ENCODE assay signal across 17 mouse cellular contexts in genomic region chr5:100162857-100163256, GRCm38 (mm10).
"Had no signal": no experiment of that assay in that cellular context is flagged by ENCODE, and none has a peak within 500 bp of the region (broad histone marks: within the 10 kb centered on the region; RNA-seq: fewer than 3 reads in every experiment).

No protein-coding gene starts in this region.

- H3K27ac ChIP-seq: kidney, postnatal 0 days; layer of hippocampus, adult 2 months; liver, embryonic 13.5 days; macrophage; midbrain, embryonic 12.5 days; midbrain, embryonic 15.5 days; neural tube, embryonic 12.5 days; neural tube, embryonic 15.5 days had no signal

- H3K9me3 ChIP-seq: liver, embryonic 13.5 days; midbrain, embryonic 12.5 days; midbrain, embryonic 15.5 days; neural tube, embryonic 12.5 days; neural tube, embryonic 15.5 days had no signal

- H3K4me2 ChIP-seq: liver, embryonic 13.5 days; midbrain, embryonic 12.5 days; midbrain, embryonic 15.5 days; neural tube, embryonic 12.5 days; neural tube, embryonic 15.5 days had no signal

- H3K4me3 ChIP-seq: layer of hippocampus, adult 2 months; liver, embryonic 13.5 days; midbrain, embryonic 12.5 days; midbrain, embryonic 15.5 days; neural tube, embryonic 12.5 days; neural tube, embryonic 15.5 days had no signal

- H3K36me3 ChIP-seq: liver, embryonic 13.5 days; midbrain, embryonic 12.5 days; midbrain, embryonic 15.5 days; neural tube, embryonic 12.5 days; neural tube, embryonic 15.5 days had no signal

- H3K9ac ChIP-seq: liver, embryonic 13.5 days; midbrain, embryonic 12.5 days; midbrain, embryonic 15.5 days; neural tube, embryonic 12.5 days; neural tube, embryonic 15.5 days had no signal

- DNase-seq: kidney, adult 2 months; kidney, postnatal 25 days; layer of hippocampus, adult 9-11 months; liver, embryonic 13.5 days; right cerebral cortex, adult 18-20 months; right cerebral cortex, postnatal 14 days; right cerebral cortex, postnatal 4 days; thymus, adult 18-20 months; thymus, postnatal 36 days had no signal

- H3K27me3 ChIP-seq: midbrain, embryonic 15.5 days; neural tube, embryonic 15.5 days had no signal

- ATAC-seq: intestine, postnatal 0 days; midbrain, embryonic 15.5 days had no signal

- H3K4me1 ChIP-seq: liver, embryonic 13.5 days had no signal
